Mouse (Mus musculus) embryonic facial prominence, embryonic 11.5 days (tissue): ENCODE measurements around the gene Samd4b. TPM values are rescaled to one million over a fixed set of nuclear protein-coding genes. Genes with fewer than 3 reads are reported as not detected.
"Not testable (repeated sequence)": the region's sequence is repeated elsewhere in the genome, so short reads cannot be mapped to it uniquely, and the experiment has no call there.

Experiments used
- ATAC-seq: fragments of 200-750 bp; cut with Nextera tagmentation; replicated peaks from 2 replicates; pipeline ENCODE4 v1.8.0; 2017; ENCODE audit warnings: low read depth; ENCODE audit not compliant: insufficient number of reproducible peaks, low FRiP score, low TSS enrichment
- DNase-seq: peaks from one replicate; pipeline ENCODE4 v3.0.0-alpha.2; 2015; ENCODE audit warnings: low spot score
- H3K27ac ChIP-seq: fragments of 300-500 bp; sonication (generic); replicated peaks from 2 replicates; pipeline ENCODE4 v1.5.1; 2014; ENCODE audit warnings: mild to moderate bottlenecking, low read depth, low read length, control low read depth
- H3K27me3 ChIP-seq: fragments of 300-500 bp; sonication (generic); 2 replicates; pipeline ENCODE4 v1.6.1; 2014; ENCODE audit warnings: mild to moderate bottlenecking, low read length, moderate library complexity, mixed read lengths; ENCODE audit not compliant: control insufficient read depth, insufficient read depth
- H3K36me3 ChIP-seq: fragments of 300-500 bp; sonication (generic); replicated peaks from 2 replicates; pipeline ENCODE4 v1.6.1; 2014; ENCODE audit warnings: low read depth, mild to moderate bottlenecking, low read length, moderate library complexity, mixed read lengths; ENCODE audit not compliant: control insufficient read depth, insufficient read depth
- H3K4me1 ChIP-seq: fragments of 300-500 bp; sonication (generic); 2 replicates; pipeline ENCODE4 v1.6.1; 2014; ENCODE audit warnings: low read length, mixed read lengths; ENCODE audit not compliant: control insufficient read depth, insufficient read depth
- H3K4me2 ChIP-seq: fragments of 300-500 bp; sonication (generic); 2 replicates; pipeline ENCODE4 v1.6.1; 2014; ENCODE audit warnings: low read depth, mild to moderate bottlenecking, control low read depth, low read length, moderate library complexity
- H3K4me3 ChIP-seq: fragments of 300-500 bp; sonication (generic); 2 replicates; pipeline ENCODE4 v1.5.1; 2014; ENCODE audit warnings: low read depth, low read length, control low read depth
- H3K9ac ChIP-seq: fragments of 300-500 bp; sonication (generic); replicated peaks from 2 replicates; pipeline ENCODE4 v1.6.1; 2014; ENCODE audit warnings: mild to moderate bottlenecking, control low read depth, low read length
- H3K9me3 ChIP-seq: fragments of 300-500 bp; sonication (generic); replicated peaks from 2 replicates; pipeline ENCODE4 v1.6.1; 2016; ENCODE audit warnings: mild to moderate bottlenecking, low read length, inconsistent platforms, mixed read lengths; ENCODE audit not compliant: control insufficient read depth
- WGBS: fragments of 180-500 bp; shearing (Covaris S2); extraction: QIAGEN DNeasy Blood & Tissue Kit; methylation state at CpG from one replicate; pipeline ENCODE4 v1.1.7; 2014; 5-methylcytosine and 5-hydroxymethylcytosine counted together
- polyA plus RNA-seq: library from polyadenylated mRNA; unstranded; fragments of >200 nt; fragmentation: Nextera tagmentation; extraction: Ambion mirVana; gene quantifications from 2 replicates; pipeline ENCODE4 v1.2.1, GENCODE M21; 2014

Gene Samd4b
- polyA plus RNA-seq, 1 experiment from 2014 or later, result 29.4 TPM

- ATAC-seq, result no peak
- no peak within 1 kb of the TSS for H3K4me3 ChIP-seq
- no peaks in the 10 kb centered on the region for H3K36me3 ChIP-seq
- H3K4me1 ChIP-seq, result no peaks in the 10 kb centered on the region; the same call in 1 of the 2 replicates
- H3K27ac ChIP-seq, result no peak within 1 kb of the TSS
- WGBS, result 74% methylated on average over 4 of the region's 4 CpGs
- DNase-seq, result no peak
- H3K27me3 ChIP-seq, result peaks cover 9% of the 10 kb centered on the region
- H3K9ac ChIP-seq, result no peak within 1 kb of the TSS
- H3K4me2 ChIP-seq, result no peak within 1 kb of the TSS
- H3K9me3 ChIP-seq, result no peaks in the 10 kb centered on the region
These were observed 57.4 kb downstream of the Samd4b start, which contains the start of gene Sycn for GRCm38 (mm10) chr7:28540526-28540925. TSS of gene Sycn (plus strand) at chr7:28540885.

- WGBS, result 92% methylated on average over 6 of the region's 6 CpGs
- not testable (repeated sequence) for H3K36me3 ChIP-seq
These were observed 59.1 kb downstream of the Samd4b start for GRCm38 (mm10) chr7:28538886-28539285.

GRCm38 (mm10) chr7:28532005-28532404, 65.9 kb downstream of the Samd4b start:
- H3K27me3 ChIP-seq, result no peaks in the 10 kb centered on the region
- no peak overlapping the region for H3K4me3 ChIP-seq
- no peak overlapping the region for H3K4me2 ChIP-seq
- WGBS, result 60% methylated on average over 8 of the region's 8 CpGs
- no peak overlapping the region for H3K27ac ChIP-seq
- H3K9ac ChIP-seq, result no peak overlapping the region
- no peaks in the 10 kb centered on the region for H3K4me1 ChIP-seq
- H3K9me3 ChIP-seq, result no peaks in the 10 kb centered on the region
- ATAC-seq (no peak), DNase-seq (no peak)
- H3K36me3 ChIP-seq, result no peaks in the 10 kb centered on the region

More at GRCm38 (mm10) chr7:28538886-28539285, 59.1 kb downstream of the Samd4b start:
- H3K9me3 ChIP-seq, DNase-seq, ATAC-seq, H3K9ac ChIP-seq, H3K4me2 ChIP-seq, H3K4me1 ChIP-seq, H3K27me3 ChIP-seq, H3K27ac ChIP-seq, H3K4me3 ChIP-seq: not testable (repeated sequence)

GRCm38 (mm10) chr7:28527922-28528719, 69.8 kb downstream of the Samd4b start:
- no peak overlapping the region for H3K4me3 ChIP-seq
- H3K4me1 ChIP-seq, result no peaks in the 10 kb centered on the region
- peak; percentile 83 for DNase-seq
- no peak overlapping the region; the same call in 1 of the 2 replicates for H3K9ac ChIP-seq
- 7% methylated on average over 19 of the region's 19 CpGs for WGBS
- peak; percentile 70; the same call in 1 of the 2 replicates for ATAC-seq
- H3K4me2 ChIP-seq, result no peak overlapping the region
- H3K27me3 ChIP-seq, result no peaks in the 10 kb centered on the region
- H3K9me3 ChIP-seq, result no peaks in the 10 kb centered on the region
- no peaks in the 10 kb centered on the region for H3K36me3 ChIP-seq
- H3K27ac ChIP-seq, result no peak overlapping the region

- H3K4me2 ChIP-seq, H3K36me3 ChIP-seq, H3K27me3 ChIP-seq, H3K9ac ChIP-seq, DNase-seq, ATAC-seq, H3K9me3 ChIP-seq, H3K27ac ChIP-seq, H3K4me3 ChIP-seq, H3K4me1 ChIP-seq: not testable (repeated sequence)
- 72% methylated on average over 5 of the region's 6 CpGs for WGBS
These were observed 75.4 kb downstream of the Samd4b start, which contains the start of gene Ifnl3 for GRCm38 (mm10) chr7:28522536-28522935. TSS of gene Ifnl3 (plus strand) at chr7:28522836.

- Histone ChIP-seq H3K4me2 (no peak overlapping the region), H3K4me3 (no peak overlapping the region), H3K27ac (no peak overlapping the region), H3K4me1 (no peaks in the 10 kb centered on the region), H3K9me3 (no peaks in the 10 kb centered on the region), H3K27me3 (no peaks in the 10 kb centered on the region), H3K36me3 (no peaks in the 10 kb centered on the region), H3K9ac (no peak overlapping the region)
- 75% methylated on average over 8 of the region's 8 CpGs for WGBS
- DNase-seq (no peak), ATAC-seq (no peak)
These were observed 86.5 kb downstream of the Samd4b start for GRCm38 (mm10) chr7:28511441-28511840.

GRCm38 (mm10) chr7:28510405-28510974, 87.5 kb downstream of the Samd4b start, which contains the start of gene Ifnl2:
TSS of gene Ifnl2 (minus strand) at chr7:28510455.
- H3K4me3 ChIP-seq, H3K9ac ChIP-seq, H3K36me3 ChIP-seq, H3K27me3 ChIP-seq, H3K4me2 ChIP-seq, H3K9me3 ChIP-seq, DNase-seq, ATAC-seq, H3K4me1 ChIP-seq, H3K27ac ChIP-seq: not testable (repeated sequence)
- WGBS, result 69% methylated on average over 8 of the region's 8 CpGs

- H3K4me2 ChIP-seq, H3K9me3 ChIP-seq, ATAC-seq, H3K36me3 ChIP-seq, H3K27me3 ChIP-seq, DNase-seq, H3K9ac ChIP-seq, H3K27ac ChIP-seq, H3K4me3 ChIP-seq, H3K4me1 ChIP-seq: not testable (repeated sequence)
- WGBS, result no CpG with 5 or more reads among the region's 2 CpGs
These were observed 88.8 kb downstream of the Samd4b start for GRCm38 (mm10) chr7:28509121-28509520.
